Comparison of ENCODE assay signal across 11 mouse cellular contexts in the genomic region with DNA sequence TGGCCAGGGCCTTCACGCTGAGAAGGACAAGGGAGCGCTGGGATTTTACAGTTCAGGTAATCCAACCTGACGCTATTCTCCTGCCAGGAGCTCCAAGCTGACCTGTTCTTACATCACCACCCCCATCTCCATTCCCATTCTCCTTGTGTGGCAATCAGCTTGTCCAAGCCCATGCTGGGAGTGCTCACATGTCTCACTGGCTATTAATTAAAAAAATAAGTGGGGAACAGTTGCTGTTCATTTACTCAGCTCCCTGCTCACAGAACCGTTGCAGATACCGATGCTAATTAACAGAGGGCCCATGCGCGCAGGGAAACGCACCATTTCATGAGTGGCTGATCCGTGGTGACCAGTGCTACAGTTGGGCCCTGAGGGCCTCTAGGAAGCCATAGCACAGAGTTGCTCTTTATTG.
DNase-seq lines count a peak whose midpoint lies in the region; ATAC-seq and TF ChIP-seq lines count a peak whose summit lies in the region.
"Had no signal": no experiment of that assay in that cellular context is flagged by ENCODE, and none has a peak within 500 bp of the region (broad histone marks: within the 10 kb centered on the region; RNA-seq: fewer than 3 reads in every experiment).

No protein-coding gene starts in this region.

- WGBS in hindbrain, embryonic 13.5 days: 56% methylated on average over 9 of the region's 9 CpGs
- WGBS in hindbrain, embryonic 11.5 days: 71% methylated on average over 9 of the region's 9 CpGs
- WGBS in neural tube, embryonic 12.5 days: 60% methylated on average over 9 of the region's 9 CpGs

- no peak overlapping the region for H3K4me3 ChIP-seq in hindbrain, embryonic 13.5 days
- H3K4me3 ChIP-seq in hindbrain, embryonic 11.5 days (ENCODE audit: low read depth, low read length): no peak overlapping the region
- H3K4me3 ChIP-seq in neural tube, embryonic 12.5 days: no peak overlapping the region
- H3K4me3 ChIP-seq in gastrocnemius, adult 2 months: no peak overlapping the region
- H3K4me3 ChIP-seq: limb, embryonic 13.5 days had no signal

- no peak overlapping the region for H3K4me2 ChIP-seq in hindbrain, embryonic 13.5 days
- H3K4me2 ChIP-seq in hindbrain, embryonic 11.5 days (replicated peaks; ENCODE audit: low read depth, low read length): no peak overlapping the region
- H3K4me2 ChIP-seq in neural tube, embryonic 12.5 days (replicated peaks): no peak overlapping the region
- H3K4me2 ChIP-seq: limb, embryonic 13.5 days had no signal

- no peak for TF ChIP-seq CTCF in gastrocnemius, adult 2 months (IDR thresholded peaks at IDR 0.05)

- peak overlapping the region; percentile 72 for H3K27ac ChIP-seq in hindbrain, embryonic 13.5 days
- no peak overlapping the region for H3K27ac ChIP-seq in hindbrain, embryonic 11.5 days (ENCODE audit: low read depth, low read length)
- no peak overlapping the region for H3K27ac ChIP-seq in neural tube, embryonic 12.5 days
- H3K27ac ChIP-seq in gastrocnemius, adult 2 months: no peak overlapping the region
- H3K27ac ChIP-seq: limb, embryonic 13.5 days had no signal

- no peak overlapping the region for H3K9ac ChIP-seq in hindbrain, embryonic 13.5 days
- no peak overlapping the region for H3K9ac ChIP-seq in hindbrain, embryonic 11.5 days (ENCODE audit: low read depth, low read length)
- H3K9ac ChIP-seq in neural tube, embryonic 12.5 days: no peak overlapping the region
- H3K9ac ChIP-seq: limb, embryonic 13.5 days had no signal

- no peaks in the 10 kb centered on the region for H3K9me3 ChIP-seq in hindbrain, embryonic 13.5 days
- H3K9me3 ChIP-seq in hindbrain, embryonic 11.5 days (ENCODE audit: control insufficient read depth, low read length): no peaks in the 10 kb centered on the region
- no peaks in the 10 kb centered on the region for H3K9me3 ChIP-seq in neural tube, embryonic 12.5 days
- H3K9me3 ChIP-seq: limb, embryonic 13.5 days had no signal

- ATAC-seq in hindbrain, embryonic 13.5 days (ENCODE audit: low FRiP score): peak; percentile 49
- ATAC-seq in hindbrain, embryonic 11.5 days (ENCODE audit: low FRiP score): no peak
- peak; percentile 48 for ATAC-seq in neural tube, embryonic 12.5 days (ENCODE audit: low FRiP score, low read depth)

- H3K4me1 ChIP-seq in hindbrain, embryonic 13.5 days (replicated peaks): peaks cover 30% of the 10 kb centered on the region
- no peaks in the 10 kb centered on the region for H3K4me1 ChIP-seq in hindbrain, embryonic 11.5 days (replicated peaks; ENCODE audit: control insufficient read depth, insufficient read depth, low read length)
- peaks cover 19% of the 10 kb centered on the region for H3K4me1 ChIP-seq in neural tube, embryonic 12.5 days

- intact Hi-C loops in gastrocnemius, adult 2 months (cut with DNase I): no loop called here

- no peaks in the 10 kb centered on the region for H3K27me3 ChIP-seq in hindbrain, embryonic 13.5 days
- H3K27me3 ChIP-seq in hindbrain, embryonic 11.5 days (ENCODE audit: control insufficient read depth, insufficient read depth, low read length): no peaks in the 10 kb centered on the region
- H3K27me3 ChIP-seq in neural tube, embryonic 12.5 days (replicated peaks): 0 out of 2 replicates have a peak, but pooled peaks cover 2% of the 10 kb centered on the region
- H3K27me3 ChIP-seq: limb, embryonic 13.5 days had no signal

- peaks cover 25% of the 10 kb centered on the region for H3K36me3 ChIP-seq in hindbrain, embryonic 13.5 days
- H3K36me3 ChIP-seq in hindbrain, embryonic 11.5 days (ENCODE audit: control insufficient read depth, insufficient read depth, low read length): no peaks in the 10 kb centered on the region
- H3K36me3 ChIP-seq in neural tube, embryonic 12.5 days: peaks cover 3% of the 10 kb centered on the region; the same call in 1 of the 2 replicates

- no peak for DNase-seq in hindbrain, embryonic 11.5 days (ENCODE audit: low spot score)
- DNase-seq in cerebellum, postnatal 10 days: peak; percentile 55 to 73
- peak; percentile 78 for DNase-seq in kidney, adult 9 months
- DNase-seq in layer of hippocampus, postnatal 25 days (ENCODE audit: extremely low spot score in 1 of 2, low spot score in 1 of 2): no peak
- no peak for DNase-seq in gastrocnemius, adult 2 months
- DNase-seq in thymus, postnatal 25 days: no peak
- DNase-seq: adrenal gland, postnatal 10 days; lung, postnatal 36 days had no signal

Comparison
In these comparisons a context has a peak if more than half of its experiments do, and no peak if none do; other contexts are left out.
1. DNase-seq: peak in cerebellum, postnatal 10 days (2 of 2) and kidney, adult 9 months (single experiment); none in hindbrain, embryonic 11.5 days (single experiment), layer of hippocampus, postnatal 25 days (0 of 2), gastrocnemius, adult 2 months (single experiment) and thymus, postnatal 25 days (single experiment).